Mouse (Mus musculus): ENCODE measurements around the gene Znrf3. TPM values are rescaled to one million over a fixed set of nuclear protein-coding genes. Genes with fewer than 3 reads are reported as not detected.
"Not testable (repeated sequence)": the region's sequence is repeated elsewhere in the genome, so short reads cannot be mapped to it uniquely, and the experiment has no call there.

Gene Znrf3
- total RNA-seq (2022): 10 to 100 TPM; 26.1 to 41.3 (median 36.4) TPM

GRCm38 (mm10) chr11:5444599-5445451 is at the start of gene Znrf3:
Gene Znrf3 (minus strand): TSS chr11:5444847.
- DNase-seq: peak; percentile 89

- DNase-seq: no peak
Observed at GRCm38 (mm10) chr11:5493869-5494268, 49.2 kb upstream of the Znrf3 start.

- DNase-seq: no peak
Observed at GRCm38 (mm10) chr11:5491912-5492311, 47.3 kb upstream of the Znrf3 start.

GRCm38 (mm10) chr11:5490989-5491656 is 46.5 kb upstream of the Znrf3 start:
- peak; percentile 42 for DNase-seq

- not testable (repeated sequence) for DNase-seq
Observed at GRCm38 (mm10) chr11:5489433-5489832, 44.8 kb upstream of the Znrf3 start.

GRCm38 (mm10) chr11:5485193-5486011 is 40.8 kb upstream of the Znrf3 start:
- peak; percentile 77 for DNase-seq

- DNase-seq: no peak
Observed at GRCm38 (mm10) chr11:5482581-5482980, 37.9 kb upstream of the Znrf3 start.

GRCm38 (mm10) chr11:5478831-5479230 is 34.2 kb upstream of the Znrf3 start:
- no peak for DNase-seq

GRCm38 (mm10) chr11:5478193-5478592 is 33.5 kb upstream of the Znrf3 start:
- DNase-seq: no peak

GRCm38 (mm10) chr11:5476806-5477205 is 32.2 kb upstream of the Znrf3 start:
- no peak for DNase-seq

- not testable (repeated sequence) for DNase-seq
Observed at GRCm38 (mm10) chr11:5475556-5476118, 31.0 kb upstream of the Znrf3 start.

GRCm38 (mm10) chr11:5474130-5474529 is 29.5 kb upstream of the Znrf3 start:
- DNase-seq: peak; percentile 40

- DNase-seq: no peak
Observed at GRCm38 (mm10) chr11:5470055-5470454, 25.4 kb upstream of the Znrf3 start.

- no peak for DNase-seq
Observed at GRCm38 (mm10) chr11:5469084-5469483, 24.4 kb upstream of the Znrf3 start.

GRCm38 (mm10) chr11:5468471-5468870 is 23.8 kb upstream of the Znrf3 start:
- no peak for DNase-seq

- DNase-seq: no peak
Observed at GRCm38 (mm10) chr11:5451923-5452322, 7.3 kb upstream of the Znrf3 start.

- DNase-seq: no peak
Observed at GRCm38 (mm10) chr11:5451341-5451740, 6.7 kb upstream of the Znrf3 start.

- no peak for DNase-seq
Observed at GRCm38 (mm10) chr11:5450701-5451100, 6.1 kb upstream of the Znrf3 start.

GRCm38 (mm10) chr11:5445452-5445953 is 856 bp upstream of the Znrf3 start:
- no peak for DNase-seq

GRCm38 (mm10) chr11:5444234-5444598 is 431 bp downstream of the Znrf3 start:
- DNase-seq: peak; percentile 33

GRCm38 (mm10) chr11:5443511-5444233 is 975 bp downstream of the Znrf3 start:
- peak; percentile 40 for DNase-seq

GRCm38 (mm10) chr11:5442590-5443021 is 2.0 kb downstream of the Znrf3 start:
- DNase-seq: no peak

Data from adrenal gland, adult 8-10 months (tissue).